Mouse (Mus musculus) MEL (cell line): ENCODE measurements at regions not wholly inside any gene's neighbourhood (a gene's known extent, or its start where the extent isn't known, plus 50 kb on each side); places are given as distances from the start of the nearest gene placed in this dataset.

ENCODE experiments used
- DNase-seq: peaks from one replicate; pipeline ENCODE4 v3.0.0; 2011; ENCODE audit warnings: low read depth, low spot score
- H3K27ac ChIP-seq: 2 replicates; pipeline ENCODE4 v1.5.1; 2012; ENCODE audit warnings: low read depth, mild to moderate bottlenecking, control low read depth, low read length, moderate library complexity; ENCODE audit not compliant: control insufficient read depth
- H3K27me3 ChIP-seq, 2 experiments: fragments of 150-350 bp in 1 of 2; sonication (generic) in 1 of 2; 2 replicates each; pipeline ENCODE4 v1.6.1; 2012; ENCODE audit warnings: low read length in 2 of 2, mild to moderate bottlenecking in 2 of 2, improper control_type of control experiment in 1 of 2, moderate library complexity in 1 of 2; ENCODE audit not compliant: insufficient read depth in 2 of 2, control insufficient read depth in 1 of 2
- H3K36me3 ChIP-seq, 2 experiments: 2 replicates each; pipeline ENCODE4 v1.6.1; 2012 to 2014; ENCODE audit warnings: low read length in 2 of 2, improper control_type of control experiment in 1 of 2, inconsistent platforms in 1 of 2, mild to moderate bottlenecking in 1 of 2; ENCODE audit not compliant: insufficient read depth in 2 of 2, control insufficient read depth in 1 of 2
- H3K4me1 ChIP-seq, 2 experiments: fragments of 150-350 bp in 1 of 2; sonication (generic) in 1 of 2; 2 replicates each; pipeline ENCODE4 v1.6.1; 2012; ENCODE audit warnings: low read length in 2 of 2, improper control_type of control experiment in 1 of 2, mild to moderate bottlenecking in 1 of 2; ENCODE audit not compliant: insufficient read depth in 2 of 2, control insufficient read depth in 1 of 2
- H3K4me3 ChIP-seq, 2 experiments: fragments of 150-350 bp in 1 of 2; sonication (generic) in 1 of 2; 2 replicates each; pipeline ENCODE4 v1.5.1; 2012; ENCODE audit warnings: low read depth in 2 of 2, low read length in 2 of 2, mild to moderate bottlenecking in 2 of 2, moderate library complexity in 2 of 2, control low read depth in 1 of 2, improper control_type of control experiment in 1 of 2; ENCODE audit not compliant: control insufficient read depth in 1 of 2, insufficient read depth in 1 of 2
- H3K79me2 ChIP-seq: 2 replicates; pipeline ENCODE4 v1.6.1; 2012; ENCODE audit warnings: mild to moderate bottlenecking, low read length, moderate library complexity; ENCODE audit not compliant: control insufficient read depth, poor library complexity, insufficient read depth
- H3K9ac ChIP-seq: 2 replicates; pipeline ENCODE4 v1.6.1; 2012; ENCODE audit warnings: low read depth, mild to moderate bottlenecking, control low read depth, low read length, moderate library complexity; ENCODE audit not compliant: control insufficient read depth, poor library complexity, severe bottlenecking
- H3K9me3 ChIP-seq: fragments of 150-350 bp; sonication (generic); replicated peaks from 2 replicates; pipeline ENCODE4 v1.6.1; 2012; ENCODE audit warnings: mild to moderate bottlenecking, low read length, improper control_type of control experiment, moderate library complexity; ENCODE audit not compliant: insufficient read depth
- CHD2 ChIP-seq: IDR thresholded peaks from 2 replicates; pipeline ENCODE4 v1.6.1; 2011; ENCODE audit warnings: low read length, improper control_type of control experiment
- E2F4 ChIP-seq: IDR thresholded peaks from 2 replicates; pipeline ENCODE4 v1.6.1; 2011; ENCODE audit warnings: low read depth, low read length, improper control_type of control experiment, borderline replicate concordance
- GABPA ChIP-seq: IDR thresholded peaks from 2 replicates; pipeline ENCODE4 v1.6.1; 2012; ENCODE audit warnings: low read depth, mild to moderate bottlenecking, inconsistent platforms, low read length, improper control_type of control experiment, moderate library complexity
- GATA1 ChIP-seq: IDR thresholded peaks from 2 replicates; pipeline ENCODE4 v1.6.1; 2011; ENCODE audit warnings: low read depth, low read length, improper control_type of control experiment
- HCFC1 ChIP-seq: IDR thresholded peaks from 2 replicates; pipeline ENCODE4 v1.6.1; 2012; ENCODE audit warnings: low read depth, mild to moderate bottlenecking, inconsistent platforms, low read length, improper control_type of control experiment, moderate library complexity
- JUND ChIP-seq: IDR thresholded peaks from 2 replicates; pipeline ENCODE4 v1.6.1; 2011; ENCODE audit warnings: low read depth, mild to moderate bottlenecking, improper control_type of control experiment, low read length
- KAT2A ChIP-seq: conservative IDR thresholded peaks from 2 replicates; pipeline ENCODE4 v1.6.1; 2012; ENCODE audit warnings: low read depth, low read length, improper control_type of control experiment, inconsistent platforms
- MAX ChIP-seq: IDR thresholded peaks from 2 replicates; pipeline ENCODE4 v1.6.1; 2011; ENCODE audit warnings: low read length, improper control_type of control experiment
- MAZ ChIP-seq: IDR thresholded peaks from 2 replicates; pipeline ENCODE4 v1.6.1; 2012; ENCODE audit warnings: low read depth, mild to moderate bottlenecking, inconsistent platforms, low read length, improper control_type of control experiment
- NRF1 ChIP-seq: IDR thresholded peaks from 2 replicates; pipeline ENCODE4 v1.6.1; 2014; ENCODE audit warnings: low read depth, mild to moderate bottlenecking, inconsistent platforms, low read length, improper control_type of control experiment, moderate library complexity; ENCODE audit not compliant: poor library complexity, insufficient read depth, severe bottlenecking
- POLR2AphosphoS2 ChIP-seq: IDR thresholded peaks from 2 replicates; pipeline ENCODE4 v1.6.1; 2011; ENCODE audit warnings: low read length, improper control_type of control experiment
- RAD21 ChIP-seq: IDR thresholded peaks from 2 replicates; pipeline ENCODE4 v1.6.1; 2011; ENCODE audit warnings: mild to moderate bottlenecking, low read depth, low read length, improper control_type of control experiment
- RCOR1 ChIP-seq: IDR thresholded peaks from 2 replicates; pipeline ENCODE4 v1.6.1; 2012; ENCODE audit warnings: low read depth, mild to moderate bottlenecking, inconsistent platforms, low read length, improper control_type of control experiment
- SMC3 ChIP-seq: IDR thresholded peaks from 2 replicates; pipeline ENCODE4 v1.6.1; 2011; ENCODE audit warnings: low read depth, low read length, improper control_type of control experiment
- TAL1 ChIP-seq: IDR thresholded peaks from 2 replicates; pipeline ENCODE4 v1.6.1; 2012; ENCODE audit warnings: mild to moderate bottlenecking, inconsistent platforms, low read length, moderate library complexity, mixed read lengths
- TBP ChIP-seq: IDR thresholded peaks from 2 replicates; pipeline ENCODE4 v1.8.0; 2011; ENCODE audit warnings: low read depth, low read length, improper control_type of control experiment
- USF1 ChIP-seq: IDR thresholded peaks from 2 replicates; pipeline ENCODE4 v1.6.1; 2014; ENCODE audit warnings: low read depth, mild to moderate bottlenecking, inconsistent platforms, low read length, improper control_type of control experiment, moderate library complexity
- USF2 ChIP-seq, 2 experiments: IDR thresholded peaks; 2 replicates each; pipeline ENCODE4 v1.6.1; 2011 to 2012; ENCODE audit warnings: improper control_type of control experiment in 2 of 2, low read length in 2 of 2, borderline replicate concordance in 1 of 2, inconsistent platforms in 1 of 2, low read depth in 1 of 2, mild to moderate bottlenecking in 1 of 2; ENCODE audit not compliant: insufficient read depth in 1 of 2
- ZC3H11A ChIP-seq: IDR thresholded peaks from 2 replicates; pipeline ENCODE4 v1.6.1; 2012; ENCODE audit warnings: low read depth, mild to moderate bottlenecking, inconsistent platforms, low read length, improper control_type of control experiment
- ZMIZ1 ChIP-seq: IDR thresholded peaks from 2 replicates; pipeline ENCODE4 v1.6.1; 2012; ENCODE audit warnings: low read depth, mild to moderate bottlenecking, inconsistent platforms, low read length, improper control_type of control experiment, moderate library complexity
- ZNF384 ChIP-seq: IDR thresholded peaks from 2 replicates; pipeline ENCODE4 v1.6.1; 2012; ENCODE audit warnings: low read depth, mild to moderate bottlenecking, inconsistent platforms, low read length, improper control_type of control experiment

- no peaks in the 10 kb centered on the region for H3K27me3 ChIP-seq
- no peaks in the 10 kb centered on the region for H3K4me1 ChIP-seq
- TF ChIP-seq NRF1: no peak
- TF ChIP-seq TBP: no peak
- H3K9ac ChIP-seq: no peak overlapping the region
- H3K27ac ChIP-seq: no peak overlapping the region
- H3K36me3 ChIP-seq: no peaks in the 10 kb centered on the region
- DNase-seq: no peak
- no peaks in the 10 kb centered on the region for H3K79me2 ChIP-seq
- no peaks in the 10 kb centered on the region for H3K9me3 ChIP-seq
- no peak overlapping the region for H3K4me3 ChIP-seq
Measured at GRCm38 (mm10) chr8:97414742-97415141, 1526.4 kb upstream of the Got2 start.

GRCm38 (mm10) chr8:97403308-97403707, 1515.0 kb upstream of the Got2 start:
- Histone ChIP-seq H3K79me2 (no peaks in the 10 kb centered on the region), H3K4me3 (no peak overlapping the region), H3K4me1 (no peaks in the 10 kb centered on the region), H3K9me3 (no peaks in the 10 kb centered on the region), H3K9ac (no peak overlapping the region), H3K27ac (no peak overlapping the region), H3K36me3 (no peaks in the 10 kb centered on the region), H3K27me3 (no peaks in the 10 kb centered on the region)
- no peak for DNase-seq
- TF ChIP-seq JUND (no peak), TAL1 (no peak), GATA1 (no peak), MAZ (no peak), E2F4 (no peak), CHD2 (no peak), SMC3 (no peak), KAT2A (no peak), ZC3H11A (no peak), ZMIZ1 (no peak), RCOR1 (no peak), HCFC1 (no peak), POLR2AphosphoS2 (no peak), USF1 (no peak)

- Histone ChIP-seq H3K27me3 (no peaks in the 10 kb centered on the region), H3K36me3 (no peaks in the 10 kb centered on the region), H3K79me2 (no peaks in the 10 kb centered on the region), H3K4me1 (no peaks in the 10 kb centered on the region), H3K9me3 (no peaks in the 10 kb centered on the region), H3K4me3 (no peak overlapping the region), H3K9ac (no peak overlapping the region), H3K27ac (no peak overlapping the region)
- no peak for DNase-seq
- TF ChIP-seq ZNF384: no peak
- no peak for TF ChIP-seq RAD21
- TF ChIP-seq USF2 (IDR thresholded peaks at IDR 0.05; ENCODE audit: borderline replicate concordance in 1 of 2, insufficient read depth in 1 of 2, low read depth in 1 of 2, low read length in 2 of 2): no peak
- no peak for TF ChIP-seq MAX
- TF ChIP-seq MAZ: no peak
- no peak for TF ChIP-seq GABPA
- no peak for TF ChIP-seq USF1
Measured at GRCm38 (mm10) chr8:97397327-97397719, 1509.0 kb upstream of the Got2 start.
